Mouse (Mus musculus): ENCODE data around the gene Psors1c2. TPM values are rescaled to one million over a fixed set of nuclear protein-coding genes. Genes with fewer than 3 reads are reported as not detected.

The Psors1c2 gene
- polyA plus RNA-seq, 1 experiment from 2014 or later, result 0.66 TPM

- Histone ChIP-seq H3K4me3 (ENCODE audit: low read depth, low read length) (no peak overlapping the region), H3K27ac (ENCODE audit: low read depth) (no peak overlapping the region), H3K4me2 (ENCODE audit: low read length) (no peak overlapping the region), H3K4me1 (replicated peaks; ENCODE audit: control insufficient read depth, insufficient read depth, low read length) (no peaks in the 10 kb centered on the region), H3K36me3 (ENCODE audit: control insufficient read depth, insufficient read depth, low read length) (no peaks in the 10 kb centered on the region), H3K27me3 (replicated peaks; ENCODE audit: control insufficient read depth, insufficient read depth, low read length) (no peaks in the 10 kb centered on the region), H3K9me3 (ENCODE audit: control insufficient read depth, low read length) (no peaks in the 10 kb centered on the region), H3K9ac (ENCODE audit: low read length) (no peak overlapping the region)
- DNase-seq (ENCODE audit: low spot score) (peak; percentile 62), ATAC-seq (replicated peaks; ENCODE audit: low FRiP score, low TSS enrichment, low read depth) (peak; percentile 68)
- 24% methylated on average over 5 of the region's 5 CpGs for WGBS
These were observed 23.8 kb downstream of the Psors1c2 start for GRCm38 (mm10) chr17:35556812-35557211.

GRCm38 (mm10) chr17:35557351-35557750, 24.4 kb downstream of the Psors1c2 start:
- Histone ChIP-seq H3K4me2 (ENCODE audit: low read length) (no peak overlapping the region), H3K4me3 (ENCODE audit: low read depth, low read length) (no peak overlapping the region), H3K36me3 (ENCODE audit: control insufficient read depth, insufficient read depth, low read length) (no peaks in the 10 kb centered on the region), H3K9me3 (ENCODE audit: control insufficient read depth, low read length) (no peaks in the 10 kb centered on the region), H3K4me1 (replicated peaks; ENCODE audit: control insufficient read depth, insufficient read depth, low read length) (no peaks in the 10 kb centered on the region), H3K27ac (ENCODE audit: low read depth) (no peak overlapping the region), H3K27me3 (replicated peaks; ENCODE audit: control insufficient read depth, insufficient read depth, low read length) (no peaks in the 10 kb centered on the region), H3K9ac (ENCODE audit: low read length) (no peak overlapping the region)
- DNase-seq (ENCODE audit: low spot score) (no peak), ATAC-seq (replicated peaks; ENCODE audit: low FRiP score, low TSS enrichment, low read depth) (0 out of 2 replicates have a peak, but pooled peaks have one; percentile 36)
- WGBS, result 59% methylated on average over 9 of the region's 9 CpGs

GRCm38 (mm10) chr17:35558216-35558615, 25.2 kb downstream of the Psors1c2 start:
- H3K27me3 ChIP-seq (replicated peaks; ENCODE audit: control insufficient read depth, insufficient read depth, low read length), result no peaks in the 10 kb centered on the region
- H3K4me1 ChIP-seq (replicated peaks; ENCODE audit: control insufficient read depth, insufficient read depth, low read length), result no peaks in the 10 kb centered on the region
- no peaks in the 10 kb centered on the region for H3K36me3 ChIP-seq (ENCODE audit: control insufficient read depth, insufficient read depth, low read length)
- DNase-seq (ENCODE audit: low spot score), result no peak
- ATAC-seq (replicated peaks; ENCODE audit: low FRiP score, low TSS enrichment, low read depth), result no peak
- no peak overlapping the region for H3K4me3 ChIP-seq (ENCODE audit: low read depth, low read length)
- no peak overlapping the region for H3K27ac ChIP-seq (ENCODE audit: low read depth)
- H3K9me3 ChIP-seq (ENCODE audit: control insufficient read depth, low read length), result no peaks in the 10 kb centered on the region
- H3K9ac ChIP-seq (ENCODE audit: low read length), result no peak overlapping the region
- 57% methylated on average over 8 of the region's 8 CpGs for WGBS
- no peak overlapping the region for H3K4me2 ChIP-seq (ENCODE audit: low read length)

- Histone ChIP-seq H3K27me3 (replicated peaks; ENCODE audit: control insufficient read depth, insufficient read depth, low read length) (peaks cover 21% of the 10 kb centered on the region), H3K27ac (ENCODE audit: low read depth) (no peak within 1 kb of the TSS), H3K4me2 (ENCODE audit: low read length) (no peak within 1 kb of the TSS), H3K9ac (ENCODE audit: low read length) (no peak within 1 kb of the TSS), H3K4me3 (ENCODE audit: low read depth, low read length) (no peak within 1 kb of the TSS), H3K9me3 (ENCODE audit: control insufficient read depth, low read length) (no peaks in the 10 kb centered on the region), H3K36me3 (ENCODE audit: control insufficient read depth, insufficient read depth, low read length) (no peaks in the 10 kb centered on the region), H3K4me1 (replicated peaks; ENCODE audit: control insufficient read depth, insufficient read depth, low read length) (no peaks in the 10 kb centered on the region)
- ATAC-seq (replicated peaks; ENCODE audit: low FRiP score, low TSS enrichment, low read depth) (no peak), DNase-seq (ENCODE audit: low spot score) (no peak)
- WGBS, result 62% methylated on average over 3 of the region's 3 CpGs
These were observed 34.1 kb downstream of the Psors1c2 start, which contains the start of gene 2300002M23Rik for GRCm38 (mm10) chr17:35567150-35567549. Gene 2300002M23Rik, plus strand, starts transcription at chr17:35567450.

- Histone ChIP-seq H3K9ac (ENCODE audit: low read length) (no peak overlapping the region), H3K4me1 (replicated peaks; ENCODE audit: control insufficient read depth, insufficient read depth, low read length) (no peaks in the 10 kb centered on the region), H3K4me3 (ENCODE audit: low read depth, low read length) (no peak overlapping the region), H3K27ac (ENCODE audit: low read depth) (no peak overlapping the region), H3K27me3 (replicated peaks; ENCODE audit: control insufficient read depth, insufficient read depth, low read length) (peaks cover 21% of the 10 kb centered on the region), H3K9me3 (ENCODE audit: control insufficient read depth, low read length) (no peaks in the 10 kb centered on the region), H3K4me2 (ENCODE audit: low read length) (no peak overlapping the region), H3K36me3 (ENCODE audit: control insufficient read depth, insufficient read depth, low read length) (no peaks in the 10 kb centered on the region)
- WGBS, result 30% methylated on average over 9 of the region's 9 CpGs
- DNase-seq (ENCODE audit: low spot score) (no peak), ATAC-seq (replicated peaks; ENCODE audit: low FRiP score, low TSS enrichment, low read depth) (no peak)
These were observed 34.8 kb downstream of the Psors1c2 start for GRCm38 (mm10) chr17:35567767-35568166.

- no peaks in the 10 kb centered on the region for H3K4me1 ChIP-seq (replicated peaks; ENCODE audit: control insufficient read depth, insufficient read depth, low read length)
- H3K9ac ChIP-seq (ENCODE audit: low read length), result peak overlapping the region; percentile 32; the same call in 1 of the 2 replicates
- H3K27ac ChIP-seq (ENCODE audit: low read depth), result no peak overlapping the region
- H3K27me3 ChIP-seq (replicated peaks; ENCODE audit: control insufficient read depth, insufficient read depth, low read length), result peaks cover 21% of the 10 kb centered on the region
- H3K4me2 ChIP-seq (ENCODE audit: low read length), result peak overlapping the region; percentile 47
- 7% methylated on average over 28 of the region's 28 CpGs for WGBS
- no peaks in the 10 kb centered on the region for H3K36me3 ChIP-seq (ENCODE audit: control insufficient read depth, insufficient read depth, low read length)
- H3K9me3 ChIP-seq (ENCODE audit: control insufficient read depth, low read length), result no peaks in the 10 kb centered on the region
- ATAC-seq (replicated peaks; ENCODE audit: low FRiP score, low TSS enrichment, low read depth) (no peak), DNase-seq (ENCODE audit: low spot score) (no peak)
- peak overlapping the region; percentile 22 for H3K4me3 ChIP-seq (ENCODE audit: low read depth, low read length)
These were observed 36.3 kb downstream of the Psors1c2 start for GRCm38 (mm10) chr17:35569091-35569944.

GRCm38 (mm10) chr17:35570836-35571235, 37.8 kb downstream of the Psors1c2 start:
- WGBS, result 76% methylated on average over 14 of the region's 14 CpGs
- no peaks in the 10 kb centered on the region for H3K36me3 ChIP-seq (ENCODE audit: control insufficient read depth, insufficient read depth, low read length)

GRCm38 (mm10) chr17:35571477-35571876, 38.5 kb downstream of the Psors1c2 start:
- Histone ChIP-seq H3K36me3 (ENCODE audit: control insufficient read depth, insufficient read depth, low read length) (no peaks in the 10 kb centered on the region), H3K9me3 (ENCODE audit: control insufficient read depth, low read length) (no peaks in the 10 kb centered on the region), H3K9ac (ENCODE audit: low read length) (no peak overlapping the region), H3K4me3 (ENCODE audit: low read depth, low read length) (no peak overlapping the region), H3K27me3 (replicated peaks; ENCODE audit: control insufficient read depth, insufficient read depth, low read length) (peaks cover 21% of the 10 kb centered on the region), H3K4me1 (replicated peaks; ENCODE audit: control insufficient read depth, insufficient read depth, low read length) (no peaks in the 10 kb centered on the region), H3K27ac (ENCODE audit: low read depth) (no peak overlapping the region), H3K4me2 (ENCODE audit: low read length) (no peak overlapping the region)
- 92% methylated on average over 7 of the region's 7 CpGs for WGBS
- no peak for ATAC-seq (replicated peaks; ENCODE audit: low FRiP score, low TSS enrichment, low read depth)
- DNase-seq (ENCODE audit: low spot score), result no peak

More at GRCm38 (mm10) chr17:35570836-35571235, 37.8 kb downstream of the Psors1c2 start:
- Histone ChIP-seq H3K9ac (ENCODE audit: low read length) (no peak overlapping the region), H3K27ac (ENCODE audit: low read depth) (no peak overlapping the region), H3K4me1 (replicated peaks; ENCODE audit: control insufficient read depth, insufficient read depth, low read length) (no peaks in the 10 kb centered on the region), H3K4me3 (ENCODE audit: low read depth, low read length) (no peak overlapping the region), H3K4me2 (ENCODE audit: low read length) (no peak overlapping the region), H3K27me3 (replicated peaks; ENCODE audit: control insufficient read depth, insufficient read depth, low read length) (peaks cover 21% of the 10 kb centered on the region), H3K9me3 (ENCODE audit: control insufficient read depth, low read length) (no peaks in the 10 kb centered on the region)
- no peak for ATAC-seq (replicated peaks; ENCODE audit: low FRiP score, low TSS enrichment, low read depth)
- no peak for DNase-seq (ENCODE audit: low spot score)

GRCm38 (mm10) chr17:35578211-35578610, 45.2 kb downstream of the Psors1c2 start:
- peak; percentile 92 for DNase-seq (ENCODE audit: low spot score)
- no peak overlapping the region for H3K4me2 ChIP-seq (ENCODE audit: low read length)
- no peaks in the 10 kb centered on the region for H3K4me1 ChIP-seq (replicated peaks; ENCODE audit: control insufficient read depth, insufficient read depth, low read length)
- 20% methylated on average over 6 of the region's 6 CpGs for WGBS
- no peak for ATAC-seq (replicated peaks; ENCODE audit: low FRiP score, low TSS enrichment, low read depth)
- H3K27me3 ChIP-seq (replicated peaks; ENCODE audit: control insufficient read depth, insufficient read depth, low read length), result no peaks in the 10 kb centered on the region
- no peak overlapping the region for H3K27ac ChIP-seq (ENCODE audit: low read depth)
- H3K9me3 ChIP-seq (ENCODE audit: control insufficient read depth, low read length), result no peaks in the 10 kb centered on the region
- H3K9ac ChIP-seq (ENCODE audit: low read length), result no peak overlapping the region
- no peak overlapping the region for H3K4me3 ChIP-seq (ENCODE audit: low read depth, low read length)
- H3K36me3 ChIP-seq (ENCODE audit: control insufficient read depth, insufficient read depth, low read length), result no peaks in the 10 kb centered on the region
